Mouse (Mus musculus): ENCODE measurements around the gene Rer1.

- TF ChIP-seq POLR2A (IDR thresholded peaks at IDR 0.05; ENCODE audit: control insufficient read depth, low read depth, low read length) (no peak), CTCF (IDR thresholded peaks at IDR 0.05; ENCODE audit: control insufficient read depth, insufficient read depth, insufficient replicate concordance, low read depth, low read length) (no peak)
Observed at GRCm38 (mm10) chr4:155097452-155097851, 11.3 kb upstream of the Rer1 start.

All from testis, adult 2 months (tissue).